Mouse (Mus musculus) adrenal gland, adult 8-10 months (tissue): ENCODE data around the gene Raf1. TPM values are rescaled to one million over a fixed set of nuclear protein-coding genes. Genes with fewer than 3 reads are reported as not detected.

Experiments used
- DNase-seq: peaks from one replicate; pipeline ENCODE4 v3.0.0; 2022
- total RNA-seq, 4 experiments: library from RNA; stranded (reverse); gene quantifications; 2 replicates each; pipeline ENCODE4 v1.2.4; 2022

Raf1 gene
- total RNA-seq, 4 experiments from 2014 or later, result 88.8 to 113 (median 97.7) TPM

DNA sequence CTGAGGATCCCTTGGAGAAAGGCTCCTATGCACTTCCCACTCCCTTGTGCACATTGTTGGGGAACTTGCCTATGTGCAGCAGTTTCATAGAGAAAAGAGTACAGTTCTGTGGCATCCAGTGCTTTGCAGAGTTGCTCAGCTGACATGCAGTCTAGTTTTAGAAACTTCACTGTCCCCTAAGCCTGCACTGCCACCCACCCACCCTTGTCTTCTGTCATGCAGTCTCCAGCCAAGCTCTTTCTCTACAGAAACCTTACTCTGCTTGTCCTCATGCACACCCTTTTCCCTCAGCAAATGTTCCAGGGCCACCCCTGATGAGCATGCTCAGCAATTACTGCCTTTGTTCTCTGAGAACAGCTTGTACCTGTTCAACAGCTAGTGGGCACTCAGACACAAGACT, 62.6 kb downstream of the Raf1 start:
- DNase-seq, result no peak

DNA sequence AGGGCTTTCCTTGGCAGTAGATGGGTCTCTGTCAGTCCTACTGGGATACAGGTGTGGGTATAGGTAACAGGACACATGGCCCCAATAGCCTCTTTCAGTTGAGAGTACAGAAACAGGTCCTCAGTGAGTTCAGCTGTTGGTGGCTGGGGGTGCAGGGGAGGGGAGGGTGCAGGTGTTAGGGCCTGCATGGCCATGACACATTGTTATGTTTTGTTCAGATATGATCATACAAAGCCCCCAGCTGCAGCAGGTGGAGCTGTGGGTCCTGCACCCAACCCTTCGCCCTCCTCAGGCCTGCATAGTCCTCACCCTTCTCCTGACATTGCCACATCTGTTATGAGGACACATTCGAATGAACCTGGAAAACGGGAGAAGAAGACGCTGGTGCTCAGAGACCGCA, 66.1 kb downstream of the Raf1 start:
- no peak for DNase-seq

DNA sequence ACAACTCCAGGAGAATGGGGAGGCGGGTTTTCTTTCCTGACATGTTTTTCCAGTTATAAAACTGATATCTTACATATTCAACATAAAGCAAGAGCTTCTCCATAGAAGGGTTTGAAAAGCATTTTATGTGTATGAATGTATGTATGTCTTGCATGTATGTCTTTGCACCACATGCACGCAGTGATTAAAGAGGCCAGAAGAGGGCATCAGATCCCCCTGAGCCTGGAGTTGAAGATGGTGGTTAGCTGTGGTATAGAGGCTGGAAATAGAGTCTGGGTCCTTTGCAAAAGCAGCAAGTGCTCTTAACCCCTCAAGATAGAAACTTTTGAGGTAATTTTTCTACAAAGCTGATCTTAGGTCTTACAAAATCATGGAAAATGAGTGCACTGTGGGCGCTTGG, 67.3 kb downstream of the Raf1 start:
- DNase-seq, result no peak

DNA sequence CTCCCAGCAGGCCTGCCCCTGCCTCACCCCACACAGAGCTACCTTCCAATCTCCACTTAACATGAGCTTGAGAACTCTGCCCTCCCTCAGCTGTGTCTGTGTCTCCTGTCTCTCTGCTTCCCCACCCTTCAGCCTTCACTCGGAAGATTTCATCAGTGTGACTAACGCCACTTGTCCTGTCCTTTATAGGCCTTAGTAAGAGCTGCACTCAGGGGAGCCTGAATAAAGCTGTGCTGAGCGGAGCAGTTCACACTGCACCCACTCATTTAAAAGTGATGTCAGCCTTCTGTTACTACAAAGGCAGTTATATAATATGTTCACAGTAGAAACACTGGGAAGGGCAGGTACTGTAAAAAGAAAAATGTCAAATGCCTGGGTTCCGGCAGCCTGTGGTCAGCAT, 69.0 kb downstream of the Raf1 start:
- peak; percentile 69 for DNase-seq

DNA sequence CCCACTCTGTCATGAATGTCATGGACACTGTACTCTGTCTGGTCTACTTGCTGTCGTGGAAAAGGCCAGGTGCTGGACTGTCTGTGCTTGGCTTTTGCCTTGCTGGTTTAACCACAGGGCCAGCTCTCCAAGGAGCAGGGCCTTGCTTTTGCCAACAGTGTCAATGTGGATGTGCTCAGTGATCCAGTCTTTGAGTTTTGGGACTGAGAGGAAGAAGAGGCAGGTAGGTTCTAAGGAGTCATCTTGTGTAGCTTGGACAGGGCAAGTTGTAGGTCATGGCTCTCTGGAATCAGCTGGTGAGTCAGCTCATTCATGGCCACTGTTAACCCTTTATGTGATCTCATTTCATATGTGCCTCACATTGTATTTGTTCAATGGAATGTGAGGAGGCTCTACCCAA, 70.0 kb downstream of the Raf1 start:
- DNase-seq, result peak; percentile 35

DNA sequence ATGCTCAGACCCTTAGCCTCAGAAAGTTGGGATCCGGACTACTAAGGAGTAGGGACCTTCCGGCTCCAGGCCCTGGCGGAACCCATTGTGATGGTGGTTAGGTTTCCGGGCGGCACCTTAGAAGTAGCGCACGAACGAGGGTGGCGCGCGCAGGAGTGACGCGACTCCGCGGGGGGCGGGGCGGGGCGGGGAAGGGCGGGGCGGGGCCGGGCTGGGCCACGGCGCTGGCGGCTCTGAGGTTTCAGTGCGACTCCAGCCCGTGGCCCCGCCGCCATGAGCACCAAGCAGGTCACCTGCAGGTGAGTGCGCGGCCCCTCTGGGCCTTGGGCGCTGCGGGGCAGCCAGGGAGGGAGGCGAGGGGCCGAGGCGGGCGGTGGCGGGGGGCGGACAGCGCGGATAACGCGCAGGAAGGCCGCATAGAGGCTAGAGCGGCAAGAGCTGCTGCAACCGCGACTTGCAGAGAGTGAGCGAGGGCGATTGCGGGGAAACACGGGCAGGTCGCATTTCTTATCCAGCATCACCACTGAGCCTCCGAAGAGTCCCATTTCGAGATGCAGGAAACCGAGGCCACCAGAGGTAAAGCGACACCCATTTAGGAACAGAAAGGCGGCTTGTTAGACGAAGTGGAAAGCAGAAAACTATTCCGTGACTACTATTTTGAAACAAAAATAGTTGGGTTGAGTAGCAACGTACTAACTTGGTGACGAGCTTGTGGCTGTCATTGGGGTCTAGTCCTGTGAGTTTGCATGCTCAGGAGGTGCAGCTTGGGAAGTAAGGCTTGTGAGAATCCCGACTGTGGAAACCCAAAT, 74.5 kb downstream of the Raf1 start, which contains the start of gene Mkrn2:
Gene Mkrn2, plus strand, starts transcription at position 188 of the 809 bp plus-strand sequence.
- peak; percentile 58 for DNase-seq

DNA sequence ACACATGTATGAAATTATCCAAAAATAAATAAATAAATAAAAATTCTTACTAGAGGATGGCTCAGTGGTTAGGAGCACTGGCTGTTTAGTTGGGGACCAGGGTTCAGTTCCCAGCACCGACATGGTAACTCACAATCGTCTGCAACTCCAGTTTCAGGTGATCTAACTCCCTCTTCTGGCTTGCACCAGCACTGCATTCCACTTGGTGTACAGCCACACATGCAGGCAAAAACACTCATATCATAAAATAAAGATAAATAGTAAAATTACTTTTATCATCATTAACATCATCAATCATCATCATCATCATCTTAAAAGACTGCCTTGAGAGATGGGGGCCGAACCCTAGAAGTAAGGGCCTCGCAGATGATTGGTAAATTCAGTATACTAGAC, 75.1 kb downstream of the Raf1 start:
- DNase-seq, result no peak

DNA sequence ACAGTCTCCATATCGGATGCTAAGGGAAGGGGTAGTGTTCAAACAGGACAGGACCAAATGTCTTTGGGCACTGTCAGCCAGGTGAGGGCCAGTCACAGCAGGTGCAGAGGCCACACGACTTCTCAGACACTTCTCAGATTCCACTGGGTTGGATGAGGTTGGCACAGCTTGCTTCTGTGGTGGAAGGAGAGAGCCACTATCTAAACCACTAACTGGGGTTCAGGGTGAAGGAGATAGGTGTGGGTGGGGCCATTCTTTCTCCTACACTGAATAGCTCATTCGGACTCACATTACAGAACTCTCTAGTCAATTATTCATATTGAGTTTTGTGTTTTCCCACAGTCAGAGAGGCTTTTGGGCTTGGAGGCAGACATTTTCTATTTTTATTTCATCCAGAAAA, 80.8 kb downstream of the Raf1 start:
- no peak for DNase-seq

DNA sequence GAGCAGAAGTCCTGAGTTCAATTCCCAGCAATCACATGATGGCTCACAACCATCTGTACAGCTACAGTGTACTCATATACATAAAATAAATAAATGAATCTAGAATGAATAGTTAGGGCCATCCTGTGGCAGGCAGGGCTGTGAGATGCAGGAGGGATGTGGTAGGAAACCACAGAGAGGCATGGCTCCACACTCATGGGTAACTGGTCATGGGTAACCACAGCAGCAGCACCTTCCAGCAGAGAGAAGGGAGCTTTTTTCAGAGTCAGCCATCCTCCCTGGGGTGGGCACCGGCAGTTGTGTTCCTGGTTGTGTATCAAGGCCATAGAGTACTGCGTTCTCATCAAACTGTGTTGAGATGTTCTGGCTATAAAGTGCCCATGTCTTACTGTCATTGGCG, 82.0 kb downstream of the Raf1 start:
- DNase-seq, result no peak

DNA sequence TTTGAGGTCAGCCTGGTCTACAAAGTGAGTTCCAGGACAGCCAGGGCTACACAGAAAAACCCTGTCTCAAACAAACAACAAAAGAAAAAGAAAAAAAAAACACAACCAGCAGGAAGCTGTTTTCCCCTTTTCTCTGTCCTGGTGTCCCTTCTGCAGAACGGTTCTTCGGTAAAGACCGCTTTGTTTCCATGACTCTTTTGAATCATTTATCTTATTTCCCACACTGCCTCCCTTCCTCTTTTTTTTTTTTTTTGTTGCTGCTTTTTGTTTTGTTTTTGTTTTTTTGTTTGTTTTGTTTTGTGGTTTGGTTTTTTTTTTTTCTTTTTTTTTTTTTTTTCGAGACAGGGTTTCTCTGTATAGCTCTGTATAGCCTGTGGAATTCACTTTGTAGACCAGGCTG, 83.2 kb downstream of the Raf1 start:
- DNase-seq, result no peak

DNA sequence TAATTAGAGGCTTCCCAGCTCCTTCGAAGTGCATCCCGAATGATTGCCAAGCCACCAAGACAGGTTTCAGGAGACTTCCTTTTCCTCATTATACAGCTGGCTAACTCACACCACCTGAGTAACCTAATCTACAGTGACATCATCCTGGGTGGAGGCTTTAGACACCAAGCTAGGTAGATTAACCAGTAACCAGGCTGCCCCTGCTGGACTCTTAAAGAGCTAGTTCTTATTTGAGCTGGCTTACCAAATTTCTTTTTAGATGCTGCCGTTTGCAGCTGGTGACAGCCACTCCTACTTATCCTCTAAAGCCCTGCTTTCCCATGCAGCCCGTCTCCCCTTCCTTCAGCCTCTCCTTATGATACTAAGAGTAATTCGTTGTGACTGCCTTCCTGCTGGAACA, 84.0 kb downstream of the Raf1 start, which contains the start of gene Mkrn2os:
Gene Mkrn2os, minus strand, starts transcription at position 119 of the 400 bp plus-strand sequence.
- DNase-seq, result no peak

DNA sequence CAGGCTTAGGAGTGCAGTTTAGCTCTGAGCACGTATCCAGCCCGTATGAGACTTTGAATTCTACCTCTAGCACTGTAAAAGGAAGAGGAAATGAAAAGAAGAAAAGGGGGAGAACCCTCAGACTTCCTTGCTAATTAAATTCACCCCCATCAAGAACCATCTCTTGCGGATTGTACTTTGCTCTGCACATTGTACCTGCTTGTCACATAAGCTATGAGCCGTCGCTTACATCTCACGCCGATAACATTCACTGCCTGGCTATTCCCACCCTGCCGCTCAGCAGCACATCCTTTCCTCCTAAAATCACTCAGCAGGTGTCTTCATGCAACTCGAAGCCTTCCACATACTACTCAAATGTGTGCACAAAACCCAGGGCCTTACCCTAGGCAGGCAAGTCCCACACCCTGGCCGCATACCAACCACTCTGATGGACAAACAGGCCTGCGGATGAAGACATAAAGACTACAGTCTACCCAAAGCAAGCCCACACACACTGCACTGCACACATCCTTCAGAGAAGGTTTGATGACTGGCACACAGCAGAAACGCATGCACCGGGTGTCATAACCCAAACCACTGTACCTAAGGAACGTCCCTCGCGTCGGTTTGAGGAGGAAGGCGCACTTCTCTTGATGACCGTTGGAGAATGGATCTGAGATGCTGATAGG, 84.6 kb downstream of the Raf1 start:
- no peak for DNase-seq

DNA sequence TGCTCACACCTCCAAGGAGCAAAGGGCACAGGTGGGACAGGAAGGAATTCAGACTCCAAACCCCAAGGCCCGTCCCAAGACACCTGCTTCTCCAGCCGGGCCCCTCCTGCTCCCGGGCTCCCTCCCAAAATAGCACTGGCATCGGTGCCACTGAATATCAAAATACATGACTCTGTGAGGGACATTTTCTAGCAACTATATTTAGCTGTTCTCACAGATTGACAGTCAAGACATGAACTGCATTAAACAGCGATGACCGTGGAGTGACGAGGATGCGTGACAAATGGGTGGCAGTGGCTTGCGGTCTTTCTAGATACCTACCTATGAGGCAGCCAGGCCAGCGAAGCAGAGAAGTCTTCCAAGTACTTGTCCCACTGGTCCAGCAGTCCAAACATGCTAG, 90.1 kb downstream of the Raf1 start:
- no peak for DNase-seq

DNA sequence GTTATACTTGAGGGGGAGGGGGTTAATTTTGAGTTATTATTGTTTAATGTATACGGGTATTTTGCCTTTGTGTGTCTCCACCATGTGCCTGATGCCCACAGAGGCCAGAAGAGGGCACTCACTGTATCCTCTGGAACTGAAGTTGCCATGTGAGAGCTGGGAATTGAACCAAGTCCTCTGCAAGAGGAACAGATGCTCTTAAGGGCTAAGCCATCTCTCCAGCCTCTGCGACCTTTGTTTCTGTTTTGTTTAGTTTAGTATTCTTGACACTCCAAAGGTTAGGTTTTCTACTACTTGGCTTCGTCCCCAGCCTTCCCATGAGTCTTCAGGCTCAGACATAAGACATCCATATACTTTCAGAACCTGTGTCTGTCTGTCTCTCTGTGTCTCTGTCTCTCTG, 92.3 kb downstream of the Raf1 start:
- no peak for DNase-seq

DNA sequence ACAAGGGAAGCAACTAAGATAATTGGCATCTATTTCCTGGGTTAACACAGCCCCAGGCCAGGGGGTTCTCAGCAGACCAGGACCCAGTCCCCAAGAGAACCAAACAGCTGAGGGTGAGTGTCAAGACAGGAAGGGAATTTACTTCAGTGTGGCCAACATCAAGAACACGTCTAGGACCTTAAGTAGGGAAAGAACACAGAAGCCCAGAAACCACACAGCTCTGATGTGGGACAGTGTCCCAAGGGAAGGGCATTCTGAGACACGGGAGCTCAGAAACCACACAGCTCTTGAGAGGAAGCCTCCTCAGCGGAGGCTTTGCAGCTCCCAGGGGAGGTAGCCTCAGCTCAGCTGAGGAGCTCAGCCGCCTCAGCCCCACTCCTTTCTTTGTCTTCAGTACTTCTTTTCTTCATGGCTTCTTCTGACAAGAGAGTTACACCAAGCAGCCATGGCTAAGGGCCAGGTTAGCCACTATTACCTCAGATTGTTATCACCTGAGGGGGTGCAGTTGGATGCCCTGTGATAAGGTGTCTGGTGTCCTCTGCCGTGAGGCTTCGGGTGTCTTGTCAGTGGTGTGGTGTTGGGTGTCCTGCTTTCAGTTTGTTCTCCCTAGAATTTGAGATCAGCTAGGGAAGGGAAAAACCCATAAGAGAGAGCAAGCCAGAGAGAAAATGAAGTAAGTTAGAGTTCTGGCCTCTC, 92.9 kb downstream of the Raf1 start:
- no peak for DNase-seq

DNA sequence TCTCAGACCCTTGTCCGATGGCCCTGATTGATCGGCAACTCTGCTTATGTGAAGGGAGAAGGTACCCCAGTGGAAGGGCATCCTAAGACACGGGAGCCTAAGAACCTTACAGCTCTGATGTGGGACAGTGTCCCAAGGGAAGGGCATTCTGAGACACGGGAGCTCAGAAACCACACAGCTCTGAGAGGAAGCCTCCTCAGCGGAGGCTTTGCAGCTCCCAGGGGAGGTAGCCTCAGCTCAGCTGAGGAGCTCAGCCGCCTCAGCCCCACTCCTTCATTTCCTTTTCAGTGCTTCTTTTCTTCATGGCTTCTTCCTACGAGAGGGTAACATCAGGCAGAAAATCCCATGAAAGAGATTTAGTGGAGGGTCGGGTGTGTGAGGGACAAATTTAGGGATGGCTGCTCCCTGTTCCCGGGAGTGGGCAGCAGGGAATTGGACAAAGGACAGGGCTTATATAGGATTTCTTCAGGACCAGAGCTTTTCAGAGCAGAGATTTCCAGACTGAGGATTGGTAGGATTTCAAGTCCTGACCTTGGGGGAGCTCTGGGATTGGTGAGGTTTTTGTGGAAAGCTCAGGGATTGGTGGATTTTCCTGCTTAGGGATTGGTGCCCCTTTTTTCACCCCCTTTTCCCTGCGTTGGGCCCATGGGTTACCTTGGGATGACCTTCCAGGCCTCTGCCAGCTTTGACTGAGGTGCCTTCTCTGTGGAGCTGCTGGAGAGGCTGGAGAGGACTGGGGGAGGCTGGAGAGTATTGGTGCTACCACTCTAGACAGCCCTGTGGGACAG, 93.9 kb downstream of the Raf1 start:
- no peak for DNase-seq

DNA sequence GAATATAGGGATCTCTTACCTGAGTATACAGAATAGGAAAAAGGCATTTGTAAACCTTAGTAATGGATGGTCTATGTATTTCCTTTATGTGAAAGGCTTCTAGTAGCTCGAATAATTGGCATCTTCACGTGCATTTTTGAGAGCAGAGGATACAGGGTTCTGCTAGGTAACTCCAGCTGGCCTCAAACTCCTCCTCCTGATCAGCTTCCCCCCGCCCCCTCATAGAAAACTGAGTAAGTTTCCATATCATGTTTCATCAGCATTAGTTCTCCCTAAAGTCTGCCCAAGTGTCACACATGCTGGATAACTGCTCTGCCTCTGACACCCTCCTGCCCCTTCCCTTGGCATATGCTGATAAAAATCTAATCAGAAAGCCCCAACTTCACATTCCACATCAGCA, 95.6 kb downstream of the Raf1 start:
- no peak for DNase-seq

DNA sequence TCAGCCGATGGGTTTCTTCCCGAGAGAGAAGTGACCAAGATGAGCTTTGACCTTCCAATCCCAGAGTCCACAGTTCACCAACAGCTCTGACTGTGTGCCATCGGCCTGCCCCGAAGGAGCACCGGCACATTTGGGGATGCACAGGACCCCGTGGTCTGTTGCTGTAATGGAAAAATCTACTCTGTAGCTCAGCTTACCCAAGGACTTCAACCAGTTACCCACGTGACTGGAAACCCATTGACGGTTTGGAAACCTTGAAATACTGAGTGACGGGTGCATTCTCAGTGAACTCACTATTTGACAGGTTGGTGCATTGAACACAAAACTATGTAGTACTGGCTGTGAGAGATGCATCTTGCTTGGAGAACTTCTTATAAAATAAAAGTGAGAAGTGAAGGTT, 98.5 kb downstream of the Raf1 start:
- DNase-seq, result no peak

DNA sequence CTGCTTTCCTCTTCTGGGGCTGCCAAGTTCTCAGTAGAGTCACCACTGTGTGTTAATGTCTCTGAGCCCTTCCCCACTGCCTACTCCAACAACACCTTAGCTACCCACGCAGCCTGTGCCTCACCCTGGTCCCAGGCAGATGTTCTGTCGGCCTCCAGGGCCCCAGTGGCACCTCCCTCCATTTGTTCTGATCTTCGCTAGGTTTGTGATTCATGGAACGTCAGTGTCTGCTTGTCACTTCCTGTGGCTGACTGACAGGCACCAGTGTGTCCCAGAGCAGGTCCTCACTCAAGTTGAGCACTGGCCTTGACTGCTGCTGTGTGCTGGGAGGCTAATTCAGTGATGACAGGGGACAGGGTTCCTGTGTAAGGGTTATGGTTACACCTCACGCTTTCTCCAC, 99.0 kb downstream of the Raf1 start:
- no peak for DNase-seq

DNA sequence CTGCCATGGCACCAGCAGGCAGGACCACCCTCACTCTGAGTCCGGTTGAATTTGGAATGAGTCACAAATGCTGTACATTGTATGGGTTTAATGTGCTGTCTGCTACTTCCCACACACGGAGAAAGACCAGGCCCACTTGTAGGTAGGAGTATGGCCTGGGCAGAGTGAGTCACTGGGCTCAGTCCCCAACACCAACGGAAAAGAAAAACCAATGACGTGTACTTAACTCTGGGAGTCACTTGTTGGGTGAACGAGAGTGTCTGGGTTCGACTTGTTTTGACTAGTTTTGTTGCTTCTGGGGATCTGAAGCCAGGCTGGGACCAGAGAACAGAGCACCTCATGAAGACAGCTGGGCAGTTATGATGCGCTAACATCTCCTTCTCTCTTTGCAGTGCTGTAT, 102.3 kb downstream of the Raf1 start:
- DNase-seq, result no peak
